Comparison of ENCODE assay signal across 16 mouse cellular contexts in the genomic region with DNA sequence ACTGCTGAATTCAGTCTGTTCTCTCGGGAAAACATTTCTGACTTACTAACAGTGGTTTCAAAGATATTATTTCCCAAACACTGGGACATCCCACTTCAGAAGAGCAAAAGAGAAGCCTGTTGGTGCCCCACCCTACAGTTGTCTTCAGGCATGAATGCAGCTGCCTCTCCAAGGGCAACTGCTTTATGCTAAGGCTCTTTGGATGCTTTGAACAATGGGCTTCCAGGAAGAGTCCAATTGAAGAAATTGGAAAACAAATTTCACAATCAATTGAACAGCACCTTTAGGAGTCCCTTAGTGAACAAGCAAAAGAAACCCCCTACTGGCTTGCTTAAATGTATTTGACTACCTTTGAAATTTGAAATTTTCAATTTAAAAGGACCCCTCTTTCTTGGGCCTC. TPM values are rescaled to one million over a fixed set of nuclear protein-coding genes. Genes with fewer than 3 reads are reported as not detected.
"Had no signal": no experiment of that assay in that cellular context is flagged by ENCODE, and none has a peak within 500 bp of the region (broad histone marks: within the 10 kb centered on the region; RNA-seq: fewer than 3 reads in every experiment).

No protein-coding gene starts in this region.

- DNase-seq: liver, postnatal 0 days; lung, embryonic 14.5 days; lung, postnatal 10 days; lung, postnatal 4 days; midbrain, embryonic 14.5 days; right cerebral cortex, postnatal 14 days; thymus, adult 2 months; thymus, postnatal 4 days had no signal

- H3K4me1 ChIP-seq: liver, embryonic 15.5 days; midbrain, embryonic 12.5 days; stomach, embryonic 15.5 days had no signal

- H3K4me3 ChIP-seq: liver, embryonic 15.5 days; midbrain, embryonic 10.5 days; midbrain, embryonic 12.5 days; neural tube, embryonic 12.5 days; stomach, embryonic 15.5 days had no signal

- H3K9ac ChIP-seq: liver, embryonic 15.5 days; liver, postnatal 0 days; lung, embryonic 14.5 days; midbrain, embryonic 12.5 days; neural tube, embryonic 12.5 days; stomach, embryonic 15.5 days had no signal

- H3K27ac ChIP-seq: liver, embryonic 15.5 days; midbrain, embryonic 10.5 days; midbrain, embryonic 12.5 days; neural tube, embryonic 12.5 days; stomach, embryonic 15.5 days; stomach, postnatal 0 days had no signal

- H3K9me3 ChIP-seq: liver, embryonic 15.5 days; midbrain, embryonic 10.5 days; midbrain, embryonic 12.5 days; neural tube, embryonic 12.5 days; stomach, embryonic 15.5 days had no signal

- H3K36me3 ChIP-seq: midbrain, embryonic 10.5 days; midbrain, embryonic 12.5 days; neural tube, embryonic 12.5 days; stomach, embryonic 15.5 days had no signal

RNA-seq across cellular contexts. Expression of a gene that starts 41.8 kb away (rescaled TPM):
- total RNA-seq: megakaryocyte-erythroid progenitor cell, adult 5-6 weeks; neutrophil, adult 5-6 weeks had no signal
